Mouse (Mus musculus) liver, embryonic 16.5 days (tissue): ENCODE measurements around the gene Fbln2. TPM values are rescaled to one million over a fixed set of nuclear protein-coding genes. Genes with fewer than 3 reads are reported as not detected.

ENCODE experiments used
- ATAC-seq: fragments of 200-750 bp; cut with Nextera tagmentation; 2 replicates; pipeline ENCODE4 v1.8.0; 2017; ENCODE audit warnings: low read depth, mild to moderate bottlenecking, moderate number of reproducible peaks, moderate library complexity
- H3K27ac ChIP-seq: fragments of 300-500 bp; sonication (generic); 2 replicates; pipeline ENCODE4 v1.5.1; 2014; ENCODE audit warnings: mild to moderate bottlenecking, low read length
- H3K27me3 ChIP-seq: fragments of 300-500 bp; sonication (generic); 2 replicates; pipeline ENCODE4 v1.6.1; 2014; ENCODE audit warnings: low read depth, low read length, mixed read lengths; ENCODE audit not compliant: control insufficient read depth, insufficient read depth
- H3K36me3 ChIP-seq: fragments of 300-500 bp; sonication (generic); 2 replicates; pipeline ENCODE4 v1.6.1; 2014; ENCODE audit warnings: mild to moderate bottlenecking; ENCODE audit not compliant: control insufficient read depth, insufficient read depth
- H3K4me1 ChIP-seq: fragments of 300-500 bp; sonication (generic); 2 replicates; pipeline ENCODE4 v1.6.1; 2014; ENCODE audit warnings: low read depth, low read length, mixed read lengths; ENCODE audit not compliant: control insufficient read depth
- H3K4me2 ChIP-seq: fragments of 300-500 bp; sonication (generic); 2 replicates; pipeline ENCODE4 v1.6.1; 2014; ENCODE audit warnings: low read depth, low read length, mixed read lengths
- H3K4me3 ChIP-seq: fragments of 300-500 bp; sonication (generic); 2 replicates; pipeline ENCODE4 v1.5.1; 2014; ENCODE audit warnings: low read depth, mild to moderate bottlenecking, low read length
- H3K9ac ChIP-seq: fragments of 300-500 bp; sonication (generic); 2 replicates; pipeline ENCODE4 v1.6.1; 2014; ENCODE audit warnings: low read depth, low read length
- H3K9me3 ChIP-seq: fragments of 300-500 bp; sonication (generic); replicated peaks from 2 replicates; pipeline ENCODE4 v1.6.1; 2016; ENCODE audit warnings: low read length; ENCODE audit not compliant: control insufficient read depth
- WGBS: fragments of 180-500 bp; shearing (Covaris S2); extraction: QIAGEN DNeasy Blood & Tissue Kit; methylation state at CpG from one replicate; pipeline ENCODE4 v1.1.7; 2014; ENCODE audit not compliant: insufficient replicate concordance; 5-methylcytosine and 5-hydroxymethylcytosine counted together
- polyA plus RNA-seq: library from polyadenylated mRNA; unstranded; fragments of >200 nt; fragmentation: Nextera tagmentation; extraction: Ambion mirVana; gene quantifications from 2 replicates; pipeline ENCODE4 v1.2.1, GENCODE M21; 2015

The Fbln2 gene
- polyA plus RNA-seq, 1 experiment from 2014 or later, result 8.0 TPM

DNA sequence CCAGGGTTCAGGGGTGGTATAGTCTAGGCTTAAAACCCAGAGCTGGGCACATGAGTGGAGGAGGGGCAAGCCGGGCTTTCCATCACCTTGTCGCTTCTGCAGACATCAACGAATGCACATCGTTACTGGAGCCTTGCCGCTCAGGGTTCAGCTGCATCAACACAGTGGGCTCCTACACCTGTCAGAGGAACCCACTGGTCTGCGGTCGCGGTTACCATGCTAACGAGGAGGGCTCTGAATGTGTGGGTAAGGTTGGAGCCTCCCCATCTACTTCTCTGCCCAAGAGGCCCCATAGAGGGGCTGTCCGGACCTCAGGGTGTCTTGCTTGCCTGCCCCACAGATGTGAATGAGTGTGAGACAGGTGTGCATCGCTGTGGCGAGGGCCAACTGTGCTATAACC lies 53.4 kb downstream of the Fbln2 start:
- Histone ChIP-seq H3K4me1 (no peaks in the 10 kb centered on the region), H3K36me3 (no peaks in the 10 kb centered on the region), H3K27me3 (no peaks in the 10 kb centered on the region), H3K4me3 (no peak overlapping the region), H3K27ac (no peak overlapping the region), H3K4me2 (no peak overlapping the region), H3K9ac (no peak overlapping the region), H3K9me3 (no peaks in the 10 kb centered on the region)
- WGBS, result 74% methylated on average over 12 of the region's 12 CpGs
- ATAC-seq, result no peak

DNA sequence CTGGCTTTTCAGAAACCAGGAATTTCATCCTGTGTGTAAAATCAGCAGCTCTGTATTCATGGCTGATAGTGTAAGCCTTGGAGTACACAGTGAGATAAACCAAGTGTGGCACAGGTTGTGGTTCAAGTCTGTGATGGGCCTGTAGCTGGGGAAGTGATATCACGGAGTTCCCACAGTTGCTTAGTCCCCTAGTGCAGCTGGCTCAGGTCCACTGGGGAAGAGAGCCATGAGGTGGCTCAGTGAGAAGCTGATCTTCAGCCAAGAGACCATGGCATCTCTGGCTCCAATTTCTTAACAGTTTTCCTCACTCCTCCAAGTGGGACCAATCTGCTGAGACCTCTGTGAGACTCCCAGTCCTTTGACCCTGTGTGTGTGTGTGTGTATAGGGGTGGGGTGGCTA lies 54.4 kb downstream of the Fbln2 start:
- Histone ChIP-seq H3K4me3 (no peak overlapping the region), H3K27me3 (no peaks in the 10 kb centered on the region), H3K36me3 (no peaks in the 10 kb centered on the region), H3K9me3 (no peaks in the 10 kb centered on the region), H3K27ac (no peak overlapping the region), H3K4me2 (no peak overlapping the region), H3K9ac (no peak overlapping the region), H3K4me1 (no peaks in the 10 kb centered on the region)
- ATAC-seq, result no peak
- 34% methylated on average over 1 of the region's 1 CpGs for WGBS

DNA sequence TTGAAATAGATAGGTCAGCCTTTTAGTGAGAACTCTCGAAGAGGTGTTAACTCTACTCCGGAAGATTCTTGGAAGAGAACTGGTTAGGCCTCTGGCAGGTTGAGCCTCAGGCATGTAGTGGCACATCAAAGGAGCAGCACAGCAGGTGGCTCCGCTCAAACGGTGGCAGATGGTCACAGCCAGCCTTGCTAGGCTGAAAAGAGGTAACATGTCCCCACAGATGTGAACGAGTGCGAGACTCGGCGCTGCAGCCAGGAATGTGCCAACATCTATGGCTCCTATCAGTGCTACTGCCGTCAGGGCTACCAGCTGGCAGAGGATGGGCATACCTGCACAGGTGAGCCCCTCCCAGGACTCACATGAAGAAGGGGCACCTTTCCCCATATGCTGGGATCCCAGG lies 56.1 kb downstream of the Fbln2 start:
- ATAC-seq, result no peak
- H3K9me3 ChIP-seq, result no peaks in the 10 kb centered on the region
- H3K36me3 ChIP-seq, result no peaks in the 10 kb centered on the region
- no peak overlapping the region for H3K4me2 ChIP-seq
- no peaks in the 10 kb centered on the region for H3K27me3 ChIP-seq
- no peak overlapping the region for H3K9ac ChIP-seq
- WGBS, result 39% methylated on average over 9 of the region's 9 CpGs
- H3K27ac ChIP-seq, result no peak overlapping the region
- no peak overlapping the region for H3K4me3 ChIP-seq
- H3K4me1 ChIP-seq, result no peaks in the 10 kb centered on the region

DNA sequence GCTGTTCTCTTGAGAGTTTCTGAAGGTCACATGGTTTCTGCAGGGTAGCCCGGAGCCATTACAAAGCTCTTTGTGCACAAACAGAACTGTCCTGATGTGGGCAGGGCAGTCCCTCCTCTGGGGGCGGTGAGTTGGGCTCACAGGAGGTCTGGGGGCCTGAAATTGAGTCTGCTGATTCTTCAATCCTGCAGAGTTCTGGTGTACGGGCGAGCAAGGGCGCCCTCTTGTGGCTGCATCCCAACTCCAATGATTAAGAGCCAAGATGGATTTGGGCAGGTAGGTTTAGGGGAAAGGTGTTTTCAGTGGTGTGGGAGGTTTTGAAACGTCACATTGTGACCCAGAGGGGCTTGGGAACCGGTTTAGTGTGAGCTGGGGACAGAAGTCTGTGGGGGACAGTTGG lies 65.3 kb downstream of the Fbln2 start:
- no peak for ATAC-seq
- WGBS, result 2% methylated on average over 7 of the region's 7 CpGs
- Histone ChIP-seq H3K27me3 (no peaks in the 10 kb centered on the region; the same call in none of the 2 replicates), H3K9ac (no peak overlapping the region), H3K27ac (no peak overlapping the region), H3K4me1 (no peaks in the 10 kb centered on the region), H3K9me3 (no peaks in the 10 kb centered on the region), H3K36me3 (no peaks in the 10 kb centered on the region), H3K4me3 (no peak overlapping the region), H3K4me2 (no peak overlapping the region)

DNA sequence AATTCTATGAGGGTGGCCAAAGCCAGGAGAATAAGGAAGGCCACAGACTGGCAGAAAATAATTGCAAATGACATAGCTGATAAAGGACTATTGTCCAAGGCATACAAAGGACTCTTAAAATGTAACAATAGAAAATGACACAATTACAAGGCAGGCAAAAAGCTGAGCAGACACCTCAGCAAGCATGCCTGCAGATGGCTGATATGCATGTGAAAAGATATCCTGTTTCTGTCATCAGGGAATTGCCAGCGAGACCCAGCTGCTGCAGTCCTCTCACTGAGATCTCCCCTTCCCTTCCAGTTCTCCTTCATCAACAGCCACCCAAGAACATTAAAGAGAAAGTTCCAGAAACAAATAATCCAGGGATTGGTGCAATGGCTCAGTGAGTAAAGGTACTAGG lies 66.0 kb downstream of the Fbln2 start:
- no peaks in the 10 kb centered on the region for H3K4me1 ChIP-seq
- peaks cover 4% of the 10 kb centered on the region for H3K27me3 ChIP-seq
- no peak overlapping the region for H3K9ac ChIP-seq
- H3K36me3 ChIP-seq, result no peaks in the 10 kb centered on the region
- no peak overlapping the region for H3K4me3 ChIP-seq
- WGBS, result 35% methylated on average over 1 of the region's 1 CpGs
- no peak overlapping the region for H3K27ac ChIP-seq
- H3K9me3 ChIP-seq, result no peaks in the 10 kb centered on the region
- H3K4me2 ChIP-seq, result no peak overlapping the region
- no peak for ATAC-seq

DNA sequence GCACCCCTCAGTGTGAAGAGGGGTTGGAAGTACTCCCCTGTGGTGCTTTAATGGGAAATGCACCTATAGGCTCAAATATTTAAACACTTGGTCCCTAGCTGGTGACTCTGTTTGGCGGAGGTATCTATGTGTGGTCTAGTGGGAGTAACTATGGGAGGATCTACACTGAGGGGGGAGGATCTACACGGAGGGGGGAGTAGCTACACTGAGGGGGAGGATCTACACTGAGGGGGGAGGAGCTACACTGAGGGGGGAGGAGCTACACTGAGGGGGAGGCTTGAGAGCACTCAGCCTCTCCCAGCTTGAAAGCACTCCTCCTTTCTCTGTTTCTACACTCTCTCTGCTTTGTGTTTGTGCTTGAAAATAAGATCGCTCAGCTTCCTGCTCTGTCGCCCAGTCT lies 67.2 kb downstream of the Fbln2 start:
- Histone ChIP-seq H3K36me3 (no peaks in the 10 kb centered on the region), H3K4me2 (no peak overlapping the region), H3K4me3 (no peak overlapping the region), H3K9ac (no peak overlapping the region), H3K27me3 (peaks cover 14% of the 10 kb centered on the region), H3K4me1 (no peaks in the 10 kb centered on the region), H3K27ac (no peak overlapping the region), H3K9me3 (no peaks in the 10 kb centered on the region)
- ATAC-seq, result no peak
- 20% methylated on average over 4 of the region's 4 CpGs for WGBS

DNA sequence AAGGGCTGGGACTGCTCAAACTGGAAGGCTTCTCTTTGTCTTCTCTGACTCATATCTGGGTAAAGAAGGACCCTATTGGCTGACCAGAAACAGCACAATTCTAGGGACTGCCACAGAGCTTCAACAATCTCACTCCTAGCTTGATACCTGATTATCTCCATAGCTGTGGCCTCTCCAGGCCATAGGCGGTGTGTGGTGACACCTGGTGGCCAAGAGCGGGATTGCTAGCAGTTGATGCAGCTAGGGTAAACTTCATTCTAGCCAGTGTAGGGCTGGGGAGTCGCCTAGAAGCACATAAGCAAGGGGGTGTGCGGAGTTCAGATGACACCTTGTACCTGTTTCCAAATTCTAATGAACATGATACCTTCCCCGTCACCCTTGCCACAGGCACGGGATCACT lies 69.0 kb downstream of the Fbln2 start:
- no peaks in the 10 kb centered on the region; the same call in 1 of the 2 replicates for H3K4me1 ChIP-seq
- H3K4me3 ChIP-seq, result no peak overlapping the region
- no peak overlapping the region for H3K27ac ChIP-seq
- no peak overlapping the region for H3K4me2 ChIP-seq
- peaks cover 31% of the 10 kb centered on the region for H3K27me3 ChIP-seq
- H3K9ac ChIP-seq, result no peak overlapping the region
- WGBS, result under 1% methylated on average over 6 of the region's 6 CpGs
- H3K36me3 ChIP-seq, result no peaks in the 10 kb centered on the region
- ATAC-seq, result peak; percentile 32; the same call in 1 of the 2 replicates
- H3K9me3 ChIP-seq, result no peaks in the 10 kb centered on the region

DNA sequence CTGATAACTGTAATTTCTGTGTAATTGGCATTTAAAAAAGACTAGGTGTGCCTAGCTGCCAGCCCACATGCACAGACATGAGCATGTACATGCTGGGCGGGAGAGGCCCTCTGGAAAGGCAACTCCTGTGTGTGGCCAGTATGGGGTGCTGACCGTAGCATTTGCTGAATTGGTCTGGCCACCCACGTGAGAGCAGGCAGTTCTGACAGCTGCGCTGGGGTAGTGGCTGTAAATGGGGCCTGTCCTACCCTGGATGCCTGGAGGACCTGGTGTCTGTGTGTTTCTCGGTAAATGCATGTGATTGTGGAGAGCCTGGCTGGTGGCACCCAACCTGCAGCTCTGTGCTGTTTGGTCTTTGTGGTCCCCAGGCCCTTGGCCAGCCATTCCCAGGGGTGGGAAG lies 69.5 kb downstream of the Fbln2 start:
- Histone ChIP-seq H3K4me1 (no peaks in the 10 kb centered on the region; the same call in 1 of the 2 replicates), H3K27me3 (peaks cover 36% of the 10 kb centered on the region), H3K9me3 (no peaks in the 10 kb centered on the region), H3K36me3 (no peaks in the 10 kb centered on the region), H3K9ac (no peak overlapping the region), H3K27ac (no peak overlapping the region), H3K4me3 (no peak overlapping the region), H3K4me2 (no peak overlapping the region)
- no peak for ATAC-seq
- WGBS, result 41% methylated on average over 5 of the region's 5 CpGs

DNA sequence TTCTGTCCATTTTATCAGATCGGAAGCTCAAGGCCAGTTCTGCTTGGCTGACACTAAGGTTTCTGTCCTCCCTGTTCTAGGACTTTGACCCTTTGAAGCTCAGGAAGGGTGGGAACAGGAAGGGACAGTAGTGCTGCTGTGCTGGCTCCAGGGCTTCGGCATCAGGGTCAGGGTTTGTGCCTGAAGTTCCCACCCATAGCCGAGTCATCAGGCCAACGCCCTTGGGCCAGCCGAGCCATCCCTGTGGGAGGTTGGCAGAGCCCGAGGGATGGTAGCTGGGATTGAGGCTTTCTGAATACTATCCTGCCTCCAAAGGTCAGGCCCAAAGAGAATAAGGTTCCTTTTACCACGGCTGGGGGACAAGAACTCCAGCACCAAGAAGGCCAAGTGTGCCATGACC lies 70.8 kb downstream of the Fbln2 start:
- Histone ChIP-seq H3K27ac (no peak overlapping the region), H3K9me3 (no peaks in the 10 kb centered on the region), H3K9ac (no peak overlapping the region), H3K36me3 (no peaks in the 10 kb centered on the region), H3K27me3 (peaks cover 40% of the 10 kb centered on the region), H3K4me2 (no peak overlapping the region), H3K4me3 (no peak overlapping the region), H3K4me1 (no peaks in the 10 kb centered on the region; the same call in 1 of the 2 replicates)
- no peak for ATAC-seq
- 54% methylated on average over 7 of the region's 7 CpGs for WGBS
